Mouse (Mus musculus) liver, adult 2 months (tissue): ENCODE data around the gene Ppp1r1a.

Source experiments
- CTCF ChIP-seq: fragments of 200-500 bp; IDR thresholded peaks from 2 replicates; pipeline ENCODE4 v1.5.1; 2011; ENCODE audit warnings: low read depth, low read length, control low read depth
- POLR2A ChIP-seq: fragments of 200-500 bp; IDR thresholded peaks from 2 replicates; pipeline ENCODE4 v1.6.1; 2011; ENCODE audit warnings: low read length, control low read depth; ENCODE audit not compliant: insufficient read depth; ENCODE audit errors: extremely low read depth

- TF ChIP-seq POLR2A: no peak
- no peak for TF ChIP-seq CTCF
These were observed 2.0 kb downstream of the Ppp1r1a start for GRCm38 (mm10) chr15:103535786-103536185.
